Comparison of ENCODE assay signal across 12 mouse cellular contexts in the genomic region with DNA sequence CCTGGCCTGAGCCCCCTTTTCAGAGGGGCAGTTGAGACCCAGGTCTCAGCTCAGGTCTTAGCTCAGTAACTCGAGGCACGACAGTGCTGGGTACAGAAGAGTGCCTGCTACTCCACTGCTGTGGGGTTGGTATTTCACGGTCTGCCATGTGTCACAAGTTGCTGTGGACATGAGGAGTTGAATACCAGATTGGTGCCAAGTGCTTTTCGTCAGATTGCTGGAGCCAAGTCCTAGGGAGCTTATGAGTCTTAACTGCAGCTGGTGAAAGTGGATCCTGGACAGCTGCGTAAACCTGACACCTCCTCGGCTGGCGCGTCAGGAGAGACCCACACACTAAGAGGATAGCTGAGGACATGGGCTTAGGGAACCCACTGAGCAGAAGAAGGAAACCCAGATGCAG. TPM values are rescaled to one million over a fixed set of nuclear protein-coding genes. Genes with fewer than 3 reads are reported as not detected.
A peak's percentile ranks its signal among the peaks of the same experiment; 100 is the strongest.
DNase-seq lines count a peak whose midpoint lies in the region; ATAC-seq lines count a peak whose summit lies in the region.
"Had no signal": no experiment of that assay in that cellular context is flagged by ENCODE, and none has a peak within 500 bp of the region (broad histone marks: within the 10 kb centered on the region; RNA-seq: fewer than 3 reads in every experiment).

No protein-coding gene starts in this region.

- H3K4me3 ChIP-seq in midbrain, embryonic 15.5 days = no peak overlapping the region
- H3K4me3 ChIP-seq in forebrain, embryonic 16.5 days (replicated peaks; ENCODE audit: low read length) = no peak overlapping the region
- H3K4me3 ChIP-seq: forebrain, embryonic 13.5 days; neural tube, embryonic 15.5 days had no signal

- H3K4me1 ChIP-seq in midbrain, embryonic 15.5 days = no peaks in the 10 kb centered on the region
- H3K4me1 ChIP-seq in forebrain, embryonic 16.5 days (replicated peaks; ENCODE audit: control insufficient read depth, insufficient read depth, low read length) = no peaks in the 10 kb centered on the region
- H3K4me1 ChIP-seq: forebrain, embryonic 13.5 days; neural tube, embryonic 15.5 days had no signal

- DNase-seq in NIH3T3 (ENCODE audit: low read depth) = peak; percentile 5
- DNase-seq in brain, adult 2 months (ENCODE audit: low read depth, low spot score) = peak; percentile 72
- peak; percentile 60 to 67 for DNase-seq in heart, adult 9 months (ENCODE audit: low spot score in 2 of 2)
- peak; percentile 57 to 76 for DNase-seq in lung, adult 18-20 months
- no peak for DNase-seq in left cerebral cortex, adult 11 months (ENCODE audit: low spot score)
- DNase-seq: adrenal gland, postnatal 14 days; cerebellum, postnatal 14 days had no signal

- 0 out of 2 replicates have a peak, but pooled peaks cover 6% of the 10 kb centered on the region for H3K36me3 ChIP-seq in midbrain, embryonic 15.5 days (replicated peaks)
- H3K36me3 ChIP-seq in forebrain, embryonic 16.5 days (ENCODE audit: control insufficient read depth, insufficient read depth) = no peaks in the 10 kb centered on the region
- H3K36me3 ChIP-seq: G1E had no signal

- no peak overlapping the region for H3K4me2 ChIP-seq in midbrain, embryonic 15.5 days
- no peak overlapping the region for H3K4me2 ChIP-seq in forebrain, embryonic 16.5 days (ENCODE audit: low read length)
- H3K4me2 ChIP-seq: forebrain, embryonic 13.5 days; neural tube, embryonic 15.5 days had no signal

- WGBS in midbrain, embryonic 15.5 days = 94% methylated on average over 8 of the region's 8 CpGs
- 89% methylated on average over 8 of the region's 8 CpGs for WGBS in forebrain, embryonic 16.5 days

- no peaks in the 10 kb centered on the region for H3K9me3 ChIP-seq in midbrain, embryonic 15.5 days
- no peaks in the 10 kb centered on the region for H3K9me3 ChIP-seq in forebrain, embryonic 16.5 days (ENCODE audit: control insufficient read depth, low read length)
- H3K9me3 ChIP-seq: forebrain, embryonic 13.5 days; G1E; neural tube, embryonic 15.5 days had no signal

- no peaks in the 10 kb centered on the region for H3K27me3 ChIP-seq in midbrain, embryonic 15.5 days (replicated peaks)
- no peaks in the 10 kb centered on the region for H3K27me3 ChIP-seq in forebrain, embryonic 16.5 days (replicated peaks; ENCODE audit: control insufficient read depth, insufficient read depth, low read length)
- H3K27me3 ChIP-seq: forebrain, embryonic 13.5 days; neural tube, embryonic 15.5 days had no signal

- H3K27ac ChIP-seq in midbrain, embryonic 15.5 days = no peak overlapping the region
- no peak overlapping the region for H3K27ac ChIP-seq in forebrain, embryonic 16.5 days (ENCODE audit: low read length)
- H3K27ac ChIP-seq: forebrain, embryonic 13.5 days; neural tube, embryonic 15.5 days had no signal

- no peak overlapping the region for H3K9ac ChIP-seq in midbrain, embryonic 15.5 days
- H3K9ac ChIP-seq in forebrain, embryonic 16.5 days (replicated peaks; ENCODE audit: low read depth, low read length) = no peak overlapping the region
- H3K9ac ChIP-seq: forebrain, embryonic 13.5 days; neural tube, embryonic 15.5 days had no signal

- no peak for ATAC-seq in midbrain, embryonic 15.5 days (replicated peaks)
- no peak for ATAC-seq in forebrain, embryonic 16.5 days
- ATAC-seq: forebrain, embryonic 13.5 days had no signal

RNA-seq across cellular contexts. Expression of a gene that starts 15.7 kb away (rescaled TPM):
- 3.3 and 3.7 TPM in 2 replicates for polyA plus RNA-seq in midbrain, embryonic 15.5 days (2015; fragmentation: Nextera tagmentation; extraction: Ambion mirVana)
- polyA plus RNA-seq in forebrain, embryonic 16.5 days (2015; fragmentation: Nextera tagmentation; extraction: Ambion mirVana) = 2.1 and 2.5 TPM in 2 replicates

RNA-seq across cellular contexts. Expression of a gene that starts 37.2 kb away (rescaled TPM):
- 82.0 and 82.1 TPM in 2 replicates for polyA plus RNA-seq in midbrain, embryonic 15.5 days (2015; fragmentation: Nextera tagmentation; extraction: Ambion mirVana)
- polyA plus RNA-seq in forebrain, embryonic 16.5 days (2015; fragmentation: Nextera tagmentation; extraction: Ambion mirVana) = 62.1 and 66.7 TPM in 2 replicates

RNA-seq across cellular contexts. Expression of a gene that starts 44.8 kb away (rescaled TPM):
- polyA plus RNA-seq in midbrain, embryonic 15.5 days (2015; fragmentation: Nextera tagmentation; extraction: Ambion mirVana) = 21.7 and 22.9 TPM in 2 replicates
- polyA plus RNA-seq in forebrain, embryonic 16.5 days (2015; fragmentation: Nextera tagmentation; extraction: Ambion mirVana) = 21.2 and 21.6 TPM in 2 replicates
